Mouse (Mus musculus): ENCODE results near the gene Kcnj10. TPM values are rescaled to one million over a fixed set of nuclear protein-coding genes. Genes with fewer than 3 reads are reported as not detected.

Gene Kcnj10
- polyA plus RNA-seq, 2 experiments, result 0.03 to 0.18 TPM

- no peak for TF ChIP-seq POLR2A (IDR thresholded peaks at IDR 0.05; ENCODE audit: borderline replicate concordance, extremely low read depth, insufficient read depth, insufficient read length)
- Histone ChIP-seq H3K27ac (replicated peaks; ENCODE audit: low read depth, low read length) (no peak overlapping the region), H3K4me2 (replicated peaks; ENCODE audit: low read depth, low read length, severe bottlenecking) (no peak overlapping the region), H3K9me3 (ENCODE audit: control insufficient read depth, low read length) (no peaks in the 10 kb centered on the region), H3K4me3 (replicated peaks; ENCODE audit: low read length) (no peak overlapping the region), H3K36me3 (ENCODE audit: control insufficient read depth, insufficient read depth, low read length) (no peaks in the 10 kb centered on the region), H3K27me3 (ENCODE audit: control insufficient read depth, insufficient read depth, low read length) (no peaks in the 10 kb centered on the region), H3K4me1 (ENCODE audit: control insufficient read depth, insufficient read depth, low read length) (peaks cover 20% of the 10 kb centered on the region), H3K9ac (ENCODE audit: low read depth, low read length, severe bottlenecking) (no peak overlapping the region)
- ATAC-seq (ENCODE audit: low FRiP score, low read depth) (no peak), DNase-seq (ENCODE audit: low spot score) (no peak)
- 13% methylated on average over 6 of the region's 6 CpGs for WGBS
These were observed 38.2 kb upstream of the Kcnj10 start for GRCm38 (mm10) chr1:172302851-172303250.

GRCm38 (mm10) chr1:172304443-172304842 lies 36.6 kb upstream of the Kcnj10 start:
- H3K9me3 ChIP-seq (ENCODE audit: control insufficient read depth, low read length), result no peaks in the 10 kb centered on the region
- no peaks in the 10 kb centered on the region for H3K27me3 ChIP-seq (ENCODE audit: control insufficient read depth, insufficient read depth, low read length)
- DNase-seq (ENCODE audit: low spot score) (no peak), ATAC-seq (ENCODE audit: low FRiP score, low read depth) (no peak)
- no peaks in the 10 kb centered on the region for H3K36me3 ChIP-seq (ENCODE audit: control insufficient read depth, insufficient read depth, low read length)
- peaks cover 14% of the 10 kb centered on the region for H3K4me1 ChIP-seq (ENCODE audit: control insufficient read depth, insufficient read depth, low read length)
- WGBS, result 76% methylated on average over 6 of the region's 6 CpGs
- no peak overlapping the region for H3K4me2 ChIP-seq (replicated peaks; ENCODE audit: low read depth, low read length, severe bottlenecking)
- no peak overlapping the region for H3K27ac ChIP-seq (replicated peaks; ENCODE audit: low read depth, low read length)
- H3K9ac ChIP-seq (ENCODE audit: low read depth, low read length, severe bottlenecking), result no peak overlapping the region
- no peak for TF ChIP-seq POLR2A (IDR thresholded peaks at IDR 0.05; ENCODE audit: borderline replicate concordance, extremely low read depth, insufficient read depth, insufficient read length)
- no peak overlapping the region for H3K4me3 ChIP-seq (replicated peaks; ENCODE audit: low read length)

- Histone ChIP-seq H3K36me3 (ENCODE audit: control insufficient read depth, insufficient read depth, low read length) (no peaks in the 10 kb centered on the region), H3K9ac (ENCODE audit: low read depth, low read length, severe bottlenecking) (no peak overlapping the region), H3K9me3 (ENCODE audit: control insufficient read depth, low read length) (no peaks in the 10 kb centered on the region), H3K4me3 (replicated peaks; ENCODE audit: low read length) (no peak overlapping the region), H3K27me3 (ENCODE audit: control insufficient read depth, insufficient read depth, low read length) (no peaks in the 10 kb centered on the region), H3K4me1 (ENCODE audit: control insufficient read depth, insufficient read depth, low read length) (peaks cover 17% of the 10 kb centered on the region), H3K27ac (replicated peaks; ENCODE audit: low read depth, low read length) (no peak overlapping the region), H3K4me2 (replicated peaks; ENCODE audit: low read depth, low read length, severe bottlenecking) (no peak overlapping the region)
- WGBS, result 95% methylated on average over 2 of the region's 2 CpGs
- no peak for DNase-seq (ENCODE audit: low spot score)
- ATAC-seq (ENCODE audit: low FRiP score, low read depth), result no peak
- TF ChIP-seq POLR2A (IDR thresholded peaks at IDR 0.05; ENCODE audit: borderline replicate concordance, extremely low read depth, insufficient read depth, insufficient read length), result no peak
These were observed 35.9 kb upstream of the Kcnj10 start for GRCm38 (mm10) chr1:172305153-172305552.

GRCm38 (mm10) chr1:172305635-172306034 lies 35.4 kb upstream of the Kcnj10 start:
- WGBS, result 81% methylated on average over 3 of the region's 3 CpGs
- no peak for DNase-seq (ENCODE audit: low spot score)
- Histone ChIP-seq H3K27me3 (ENCODE audit: control insufficient read depth, insufficient read depth, low read length) (no peaks in the 10 kb centered on the region), H3K4me2 (replicated peaks; ENCODE audit: low read depth, low read length, severe bottlenecking) (no peak overlapping the region), H3K27ac (replicated peaks; ENCODE audit: low read depth, low read length) (no peak overlapping the region), H3K4me1 (ENCODE audit: control insufficient read depth, insufficient read depth, low read length) (peaks cover 19% of the 10 kb centered on the region), H3K9me3 (ENCODE audit: control insufficient read depth, low read length) (no peaks in the 10 kb centered on the region), H3K4me3 (replicated peaks; ENCODE audit: low read length) (no peak overlapping the region), H3K36me3 (ENCODE audit: control insufficient read depth, insufficient read depth, low read length) (no peaks in the 10 kb centered on the region), H3K9ac (ENCODE audit: low read depth, low read length, severe bottlenecking) (no peak overlapping the region)
- TF ChIP-seq POLR2A (IDR thresholded peaks at IDR 0.05; ENCODE audit: borderline replicate concordance, extremely low read depth, insufficient read depth, insufficient read length), result no peak
- ATAC-seq (ENCODE audit: low FRiP score, low read depth), result no peak

- no peak overlapping the region for H3K4me3 ChIP-seq (replicated peaks; ENCODE audit: low read length)
- WGBS, result 65% methylated on average over 4 of the region's 4 CpGs
- ATAC-seq (ENCODE audit: low FRiP score, low read depth) (no peak), DNase-seq (ENCODE audit: low spot score) (no peak)
- no peaks in the 10 kb centered on the region for H3K36me3 ChIP-seq (ENCODE audit: control insufficient read depth, insufficient read depth, low read length)
- no peak overlapping the region for H3K9ac ChIP-seq (ENCODE audit: low read depth, low read length, severe bottlenecking)
- H3K4me1 ChIP-seq (ENCODE audit: control insufficient read depth, insufficient read depth, low read length), result peaks cover 18% of the 10 kb centered on the region
- H3K27me3 ChIP-seq (ENCODE audit: control insufficient read depth, insufficient read depth, low read length), result no peaks in the 10 kb centered on the region
- H3K27ac ChIP-seq (replicated peaks; ENCODE audit: low read depth, low read length), result no peak overlapping the region
- no peak for TF ChIP-seq POLR2A (IDR thresholded peaks at IDR 0.05; ENCODE audit: borderline replicate concordance, extremely low read depth, insufficient read depth, insufficient read length)
- H3K4me2 ChIP-seq (replicated peaks; ENCODE audit: low read depth, low read length, severe bottlenecking), result no peak overlapping the region
- H3K9me3 ChIP-seq (ENCODE audit: control insufficient read depth, low read length), result no peaks in the 10 kb centered on the region
These were observed 34.8 kb upstream of the Kcnj10 start for GRCm38 (mm10) chr1:172306196-172306595.

- WGBS, result 73% methylated on average over 6 of the region's 6 CpGs
- no peak overlapping the region for H3K9ac ChIP-seq (ENCODE audit: low read depth, low read length, severe bottlenecking)
These were observed 34.1 kb upstream of the Kcnj10 start for GRCm38 (mm10) chr1:172306885-172307284.

More at GRCm38 (mm10) chr1:172306885-172307284, 34.1 kb upstream of the Kcnj10 start:
- no peak overlapping the region for H3K4me2 ChIP-seq (replicated peaks; ENCODE audit: low read depth, low read length, severe bottlenecking)
- H3K36me3 ChIP-seq (ENCODE audit: control insufficient read depth, insufficient read depth, low read length), result no peaks in the 10 kb centered on the region
- no peaks in the 10 kb centered on the region for H3K27me3 ChIP-seq (ENCODE audit: control insufficient read depth, insufficient read depth, low read length)
- no peaks in the 10 kb centered on the region for H3K9me3 ChIP-seq (ENCODE audit: control insufficient read depth, low read length)
- ATAC-seq (ENCODE audit: low FRiP score, low read depth) (no peak), DNase-seq (ENCODE audit: low spot score) (no peak)
- H3K27ac ChIP-seq (replicated peaks; ENCODE audit: low read depth, low read length), result peak overlapping the region; percentile 63; the same call in 1 of the 2 replicates
- no peak overlapping the region for H3K4me3 ChIP-seq (replicated peaks; ENCODE audit: low read length)
- peaks cover 15% of the 10 kb centered on the region for H3K4me1 ChIP-seq (ENCODE audit: control insufficient read depth, insufficient read depth, low read length)
- TF ChIP-seq POLR2A (IDR thresholded peaks at IDR 0.05; ENCODE audit: borderline replicate concordance, extremely low read depth, insufficient read depth, insufficient read length), result no peak
